Mouse (Mus musculus): ENCODE data around the gene Katnb1. TPM values are rescaled to one million over a fixed set of nuclear protein-coding genes. Genes with fewer than 3 reads are reported as not detected.
A peak's percentile ranks its signal among the peaks of the same experiment; 100 is the strongest.

Gene Katnb1
- polyA plus RNA-seq, 1 experiment from 2014 or later: 24.8 TPM

DNA sequence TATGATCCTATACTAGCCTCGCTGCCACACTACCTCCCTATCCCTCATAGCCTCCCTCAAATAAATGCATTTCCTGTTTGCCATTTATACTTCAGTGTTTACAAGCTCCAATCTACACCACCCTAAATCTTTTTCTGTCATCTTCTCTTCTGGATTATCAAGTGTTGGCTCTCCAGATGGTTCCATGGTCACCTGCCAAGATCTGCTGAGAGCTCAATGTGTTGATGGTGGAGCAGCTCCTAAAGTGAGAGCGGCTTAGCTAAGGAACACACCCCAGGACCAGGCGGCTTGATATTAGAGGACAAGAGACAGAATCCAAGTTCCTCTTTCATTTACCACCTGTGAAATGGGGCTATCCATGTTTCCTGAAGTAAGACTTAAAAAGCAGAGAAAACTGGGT is 2.9 kb upstream of the Katnb1 start:
- Histone ChIP-seq H3K27me3 (ENCODE audit: control insufficient read depth, insufficient read depth, low read length) (no peaks in the 10 kb centered on the region), H3K27ac (ENCODE audit: low read depth, low read length) (no peak overlapping the region), H3K4me1 (replicated peaks; ENCODE audit: control insufficient read depth, insufficient read depth, low read length) (no peaks in the 10 kb centered on the region), H3K9ac (ENCODE audit: low read depth, low read length) (no peak overlapping the region), H3K36me3 (ENCODE audit: control insufficient read depth, insufficient read depth, low read length) (no peaks in the 10 kb centered on the region), H3K9me3 (ENCODE audit: control insufficient read depth, low read length) (no peaks in the 10 kb centered on the region), H3K4me3 (ENCODE audit: low read depth, low read length) (no peak overlapping the region), H3K4me2 (replicated peaks; ENCODE audit: low read depth, low read length) (no peak overlapping the region)
- DNase-seq (ENCODE audit: low spot score): no peak
- no peak for ATAC-seq (ENCODE audit: low FRiP score)
- 88% methylated on average over 3 of the region's 3 CpGs for WGBS

DNA sequence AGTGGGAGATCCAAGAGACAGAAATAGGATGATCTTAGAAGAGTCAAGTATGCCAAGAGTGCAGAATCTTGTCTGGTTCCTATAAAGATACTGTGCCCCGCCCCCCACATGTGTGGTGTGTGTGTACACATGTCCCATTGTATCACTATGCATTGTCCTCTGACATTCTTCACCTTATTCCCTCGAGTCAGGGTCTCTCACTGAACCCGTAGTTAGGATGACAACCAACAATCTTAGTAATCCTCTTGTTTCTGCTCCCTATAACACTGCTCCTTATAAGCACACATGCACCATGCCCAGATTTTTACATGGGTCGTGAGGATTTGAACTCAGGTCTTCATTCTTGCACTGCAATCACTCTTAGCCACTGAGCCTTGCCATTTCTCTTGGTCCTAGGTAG is 1.7 kb upstream of the Katnb1 start:
- Histone ChIP-seq H3K27ac (ENCODE audit: low read depth, low read length) (no peak overlapping the region), H3K4me3 (ENCODE audit: low read depth, low read length) (no peak overlapping the region), H3K4me1 (replicated peaks; ENCODE audit: control insufficient read depth, insufficient read depth, low read length) (no peaks in the 10 kb centered on the region), H3K36me3 (ENCODE audit: control insufficient read depth, insufficient read depth, low read length) (no peaks in the 10 kb centered on the region), H3K4me2 (replicated peaks; ENCODE audit: low read depth, low read length) (no peak overlapping the region), H3K27me3 (ENCODE audit: control insufficient read depth, insufficient read depth, low read length) (no peaks in the 10 kb centered on the region), H3K9ac (ENCODE audit: low read depth, low read length) (no peak overlapping the region), H3K9me3 (ENCODE audit: control insufficient read depth, low read length) (no peaks in the 10 kb centered on the region)
- no peak for DNase-seq (ENCODE audit: low spot score)
- ATAC-seq (ENCODE audit: low FRiP score): no peak
- WGBS: 83% methylated on average over 4 of the region's 4 CpGs

DNA sequence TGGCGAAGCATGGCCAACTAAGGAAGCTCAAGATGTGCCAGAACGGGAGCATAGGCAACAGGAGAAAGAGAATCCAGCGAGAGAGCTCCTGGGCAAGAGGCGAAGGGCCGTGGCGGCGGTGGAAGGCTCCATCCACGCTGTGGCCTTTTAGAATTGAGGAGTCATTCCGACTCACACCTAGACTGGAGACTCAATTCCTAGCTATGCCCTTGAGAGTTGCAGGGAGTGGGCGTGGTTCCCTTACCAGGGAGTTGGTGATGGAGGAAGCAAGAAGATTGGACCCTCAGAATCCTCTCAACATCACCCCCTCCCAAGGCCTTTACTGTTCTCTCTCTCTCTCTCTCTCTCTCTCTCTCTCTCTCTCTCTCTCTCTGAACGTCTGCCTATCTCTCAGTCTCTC is 664 bp downstream of the Katnb1 start:
- Histone ChIP-seq H3K27me3 (ENCODE audit: control insufficient read depth, insufficient read depth, low read length) (no peaks in the 10 kb centered on the region), H3K4me1 (replicated peaks; ENCODE audit: control insufficient read depth, insufficient read depth, low read length) (no peaks in the 10 kb centered on the region), H3K9me3 (ENCODE audit: control insufficient read depth, low read length) (no peaks in the 10 kb centered on the region), H3K4me2 (replicated peaks; ENCODE audit: low read depth, low read length) (peak overlapping the region; percentile 83), H3K4me3 (ENCODE audit: low read depth, low read length) (peak overlapping the region; percentile 83), H3K9ac (ENCODE audit: low read depth, low read length) (peak overlapping the region; percentile 86), H3K36me3 (ENCODE audit: control insufficient read depth, insufficient read depth, low read length) (no peaks in the 10 kb centered on the region), H3K27ac (ENCODE audit: low read depth, low read length) (0 out of 2 replicates have a peak overlapping the region, but pooled peaks have one; percentile 36)
- ATAC-seq (ENCODE audit: low FRiP score) (no peak), DNase-seq (ENCODE audit: low spot score) (no peak)
- WGBS: 9% methylated on average over 11 of the region's 11 CpGs

DNA sequence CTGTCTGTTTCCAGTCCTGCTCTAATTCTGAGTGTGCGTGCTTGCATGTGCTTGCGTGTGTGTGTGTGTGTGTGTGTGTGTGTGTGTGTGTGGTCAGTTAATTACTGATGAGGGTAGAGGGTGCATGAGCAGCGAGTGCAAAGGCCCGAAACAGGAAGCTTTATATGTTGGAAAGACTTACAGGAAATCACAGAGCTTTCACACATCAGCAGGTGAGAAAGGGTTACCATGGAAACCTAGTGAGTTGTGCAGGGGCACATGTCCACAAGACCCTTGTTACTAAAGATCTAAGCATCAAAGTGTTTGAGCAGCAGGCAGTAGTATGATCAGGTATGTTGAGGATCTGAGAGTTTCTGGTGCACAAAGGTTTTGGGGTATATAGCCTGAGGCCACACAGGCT is 3.3 kb downstream of the Katnb1 start:
- Histone ChIP-seq H3K4me2 (replicated peaks; ENCODE audit: low read depth, low read length) (no peak overlapping the region), H3K27ac (ENCODE audit: low read depth, low read length) (no peak overlapping the region), H3K27me3 (ENCODE audit: control insufficient read depth, insufficient read depth, low read length) (no peaks in the 10 kb centered on the region), H3K4me3 (ENCODE audit: low read depth, low read length) (no peak overlapping the region), H3K9me3 (ENCODE audit: control insufficient read depth, low read length) (no peaks in the 10 kb centered on the region), H3K9ac (ENCODE audit: low read depth, low read length) (no peak overlapping the region), H3K36me3 (ENCODE audit: control insufficient read depth, insufficient read depth, low read length) (0 out of 2 replicates have a peak, but pooled peaks cover 3% of the 10 kb centered on the region), H3K4me1 (replicated peaks; ENCODE audit: control insufficient read depth, insufficient read depth, low read length) (no peaks in the 10 kb centered on the region)
- ATAC-seq (ENCODE audit: low FRiP score) (no peak), DNase-seq (ENCODE audit: low spot score) (no peak)
- WGBS: 90% methylated on average over 4 of the region's 4 CpGs

DNA sequence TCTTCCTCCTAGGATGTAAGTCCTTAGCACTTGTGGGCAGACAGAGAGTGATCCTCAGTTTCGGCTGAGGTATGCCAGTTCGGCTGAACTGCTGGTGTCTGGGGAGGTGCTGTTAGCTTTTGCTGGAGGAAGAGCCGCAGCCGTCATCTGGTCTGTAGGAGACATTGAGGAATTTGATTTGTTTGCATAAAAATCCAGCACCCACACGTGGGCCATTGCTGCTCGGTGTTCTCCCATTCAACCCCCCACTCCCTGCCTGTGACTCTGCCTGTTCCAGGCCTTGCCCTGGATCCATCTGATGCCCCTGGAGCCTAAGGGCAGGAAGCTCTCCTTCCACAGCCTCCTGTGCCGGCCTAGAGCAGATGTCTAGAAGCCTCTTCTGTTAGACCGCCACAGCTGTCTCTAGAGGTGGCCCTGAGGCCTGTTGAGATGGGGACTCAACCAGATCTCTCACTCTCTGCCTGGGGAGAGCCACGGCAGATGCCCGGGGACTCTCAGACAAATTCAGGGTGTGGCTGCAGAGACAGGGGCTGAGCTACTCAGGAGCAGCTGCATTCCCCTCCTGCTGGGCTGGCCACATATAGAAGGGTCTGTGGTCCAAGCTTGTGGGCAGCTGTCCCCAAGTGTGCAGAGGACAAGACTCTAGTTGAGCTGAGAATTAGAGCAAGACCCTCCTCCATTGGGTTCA is 3.9 kb downstream of the Katnb1 start:
- no peak overlapping the region for H3K27ac ChIP-seq (ENCODE audit: low read depth, low read length)

DNA sequence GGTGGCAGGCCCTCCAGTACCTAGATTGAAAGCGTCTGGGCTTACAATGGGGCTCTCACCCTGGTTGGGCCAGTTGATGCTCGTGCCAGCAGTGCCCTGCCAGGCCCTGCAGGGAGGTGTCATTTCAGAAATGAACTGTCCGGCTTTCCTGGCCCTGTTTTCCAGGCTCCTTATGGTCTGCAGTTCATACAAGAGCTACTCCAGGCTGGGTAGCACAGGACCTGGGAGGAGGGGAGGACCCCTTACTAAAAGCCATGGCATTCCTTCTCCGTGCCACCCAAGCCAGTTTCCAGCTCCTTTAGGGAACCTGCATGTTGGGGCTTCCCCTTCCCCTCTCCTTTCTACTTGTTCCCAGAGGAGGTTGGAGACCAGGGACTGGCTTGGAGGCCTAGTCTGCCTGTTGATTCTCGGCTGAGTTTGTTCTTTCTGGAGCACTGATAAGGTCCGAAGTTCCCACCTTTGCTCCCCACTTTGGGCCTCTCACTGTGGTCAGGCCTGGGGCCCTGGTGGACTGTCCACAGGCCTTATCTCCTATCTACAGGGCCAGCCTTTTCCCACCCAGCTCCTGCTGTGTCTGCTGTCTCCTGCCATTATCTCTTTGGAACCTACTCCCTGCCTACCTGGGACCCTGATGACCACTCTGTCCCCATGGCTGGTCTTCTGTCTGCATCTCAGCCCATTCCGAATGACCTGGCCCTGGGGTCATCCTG is 4.6 kb downstream of the Katnb1 start:
- H3K27ac ChIP-seq (ENCODE audit: low read depth, low read length): no peak overlapping the region
- no peaks in the 10 kb centered on the region for H3K9me3 ChIP-seq (ENCODE audit: control insufficient read depth, low read length)
- no peak overlapping the region for H3K4me2 ChIP-seq (replicated peaks; ENCODE audit: low read depth, low read length)
- WGBS: 91% methylated on average over 7 of the region's 7 CpGs
- no peak overlapping the region for H3K9ac ChIP-seq (ENCODE audit: low read depth, low read length)
- DNase-seq (ENCODE audit: low spot score) (no peak), ATAC-seq (ENCODE audit: low FRiP score) (no peak)
- no peaks in the 10 kb centered on the region for H3K4me1 ChIP-seq (replicated peaks; ENCODE audit: control insufficient read depth, insufficient read depth, low read length)
- no peaks in the 10 kb centered on the region for H3K27me3 ChIP-seq (ENCODE audit: control insufficient read depth, insufficient read depth, low read length)
- no peak overlapping the region for H3K4me3 ChIP-seq (ENCODE audit: low read depth, low read length)
- H3K36me3 ChIP-seq (ENCODE audit: control insufficient read depth, insufficient read depth, low read length): peaks cover 3% of the 10 kb centered on the region; the same call in 1 of the 2 replicates

More for the DNA sequence above, 3.9 kb downstream of the Katnb1 start:
- Histone ChIP-seq H3K9me3 (ENCODE audit: control insufficient read depth, low read length) (no peaks in the 10 kb centered on the region), H3K4me3 (ENCODE audit: low read depth, low read length) (no peak overlapping the region), H3K36me3 (ENCODE audit: control insufficient read depth, insufficient read depth, low read length) (peaks cover 3% of the 10 kb centered on the region; the same call in 1 of the 2 replicates), H3K9ac (ENCODE audit: low read depth, low read length) (no peak overlapping the region), H3K4me2 (replicated peaks; ENCODE audit: low read depth, low read length) (no peak overlapping the region), H3K4me1 (replicated peaks; ENCODE audit: control insufficient read depth, insufficient read depth, low read length) (no peaks in the 10 kb centered on the region), H3K27me3 (ENCODE audit: control insufficient read depth, insufficient read depth, low read length) (no peaks in the 10 kb centered on the region)
- WGBS: 87% methylated on average over 10 of the region's 10 CpGs
- DNase-seq (ENCODE audit: low spot score): no peak
- ATAC-seq (ENCODE audit: low FRiP score): no peak

DNA sequence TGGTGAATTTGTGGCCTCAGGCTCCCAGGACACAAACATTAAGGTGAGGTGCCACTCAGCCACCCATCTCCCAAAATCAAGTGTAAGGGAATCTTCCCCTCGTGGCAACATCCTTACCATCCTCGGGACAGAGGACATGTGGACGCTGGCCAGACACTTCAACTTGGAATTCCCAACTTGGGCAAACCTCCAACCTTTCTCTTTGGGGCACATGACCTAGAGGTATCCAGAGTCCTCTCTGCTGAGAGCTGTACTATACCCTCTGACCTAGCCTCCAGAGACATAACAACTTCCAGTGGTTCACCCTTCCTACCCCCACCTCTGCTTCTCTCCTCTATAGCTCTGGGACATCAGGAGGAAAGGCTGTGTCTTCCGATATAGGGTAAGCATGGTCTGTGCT is 12.6 kb downstream of the Katnb1 start:
- H3K27ac ChIP-seq (ENCODE audit: low read depth, low read length): no peak overlapping the region
- no peak overlapping the region for H3K4me3 ChIP-seq (ENCODE audit: low read depth, low read length)
- ATAC-seq (ENCODE audit: low FRiP score): no peak
- no peaks in the 10 kb centered on the region for H3K9me3 ChIP-seq (ENCODE audit: control insufficient read depth, low read length)
- H3K27me3 ChIP-seq (ENCODE audit: control insufficient read depth, insufficient read depth, low read length): no peaks in the 10 kb centered on the region
- peaks cover 4% of the 10 kb centered on the region for H3K36me3 ChIP-seq (ENCODE audit: control insufficient read depth, insufficient read depth, low read length)
- 94% methylated on average over 4 of the region's 4 CpGs for WGBS
- no peak for DNase-seq (ENCODE audit: low spot score)
- no peak overlapping the region for H3K9ac ChIP-seq (ENCODE audit: low read depth, low read length)
- no peak overlapping the region for H3K4me2 ChIP-seq (replicated peaks; ENCODE audit: low read depth, low read length)
- no peaks in the 10 kb centered on the region for H3K4me1 ChIP-seq (replicated peaks; ENCODE audit: control insufficient read depth, insufficient read depth, low read length)

DNA sequence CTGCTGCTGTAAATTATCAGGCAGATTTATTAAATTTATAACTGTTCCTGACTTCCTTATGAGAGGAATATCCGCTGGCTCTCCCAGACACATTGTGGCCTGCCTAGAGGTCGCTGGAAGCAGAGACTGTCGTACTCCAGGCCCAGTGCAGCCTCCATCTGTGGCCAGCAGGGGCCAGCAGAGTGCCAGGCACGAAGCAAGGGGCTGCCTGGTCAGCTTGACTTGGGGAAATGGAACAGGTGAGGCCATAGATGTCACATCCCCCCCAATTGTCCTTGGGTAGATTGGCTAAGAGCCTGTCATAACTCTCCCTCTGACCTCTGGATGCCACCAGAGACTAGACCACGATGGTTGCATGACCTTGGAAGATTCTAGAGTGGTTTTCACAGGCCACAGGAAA is 18.0 kb downstream of the Katnb1 start:
- DNase-seq (ENCODE audit: low spot score) (peak; percentile 81), ATAC-seq (ENCODE audit: low FRiP score) (0 out of 2 replicates have a peak, but pooled peaks have one; percentile 51)
- Histone ChIP-seq H3K4me2 (replicated peaks; ENCODE audit: low read depth, low read length) (no peak overlapping the region), H3K27me3 (ENCODE audit: control insufficient read depth, insufficient read depth, low read length) (no peaks in the 10 kb centered on the region), H3K36me3 (ENCODE audit: control insufficient read depth, insufficient read depth, low read length) (peaks cover 4% of the 10 kb centered on the region), H3K4me3 (ENCODE audit: low read depth, low read length) (no peak overlapping the region), H3K27ac (ENCODE audit: low read depth, low read length) (no peak overlapping the region), H3K4me1 (replicated peaks; ENCODE audit: control insufficient read depth, insufficient read depth, low read length) (no peaks in the 10 kb centered on the region), H3K9ac (ENCODE audit: low read depth, low read length) (no peak overlapping the region), H3K9me3 (ENCODE audit: control insufficient read depth, low read length) (no peaks in the 10 kb centered on the region)
- WGBS: 41% methylated on average over 5 of the region's 5 CpGs

DNA sequence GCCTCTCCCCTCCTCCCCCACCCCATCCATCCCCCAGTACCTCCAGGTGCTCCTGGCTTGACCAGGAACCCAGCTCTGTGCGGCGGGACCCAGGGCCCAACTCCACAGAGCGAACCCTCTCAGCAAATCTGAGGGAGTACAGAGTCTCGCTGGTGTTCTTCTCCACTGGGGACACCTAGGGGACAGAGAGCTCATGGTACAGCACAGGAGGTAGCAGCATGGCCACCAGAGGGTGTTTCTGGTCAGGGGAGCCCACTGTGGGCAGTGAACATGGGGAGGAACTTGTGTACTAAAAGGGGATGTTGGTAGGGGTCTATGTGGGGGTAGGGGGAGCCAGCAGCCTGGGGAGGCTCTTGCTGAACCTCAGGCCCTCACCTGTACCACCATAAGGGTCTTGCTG is 21.0 kb downstream of the Katnb1 start:
- Histone ChIP-seq H3K4me3 (ENCODE audit: low read depth, low read length) (no peak overlapping the region), H3K36me3 (ENCODE audit: control insufficient read depth, insufficient read depth, low read length) (peaks cover 2% of the 10 kb centered on the region), H3K9ac (ENCODE audit: low read depth, low read length) (no peak overlapping the region), H3K27me3 (ENCODE audit: control insufficient read depth, insufficient read depth, low read length) (no peaks in the 10 kb centered on the region), H3K27ac (ENCODE audit: low read depth, low read length) (no peak overlapping the region), H3K4me2 (replicated peaks; ENCODE audit: low read depth, low read length) (no peak overlapping the region), H3K9me3 (ENCODE audit: control insufficient read depth, low read length) (no peaks in the 10 kb centered on the region), H3K4me1 (replicated peaks; ENCODE audit: control insufficient read depth, insufficient read depth, low read length) (no peaks in the 10 kb centered on the region)
- DNase-seq (ENCODE audit: low spot score) (peak; percentile 6), ATAC-seq (ENCODE audit: low FRiP score) (no peak)
- 81% methylated on average over 4 of the region's 4 CpGs for WGBS

Data from hindbrain, embryonic 11.5 days (tissue).